Mouse (Mus musculus) layer of hippocampus, adult 8-10 months (tissue): Measurements from ENCODE around the gene Wfs1. TPM values are rescaled to one million over a fixed set of nuclear protein-coding genes. Genes with fewer than 3 reads are reported as not detected.
"Not testable (repeated sequence)": the region's sequence is repeated elsewhere in the genome, so short reads cannot be mapped to it uniquely, and the experiment has no call there.

Source experiments
- DNase-seq, 2 experiments: peaks; one replicate each; pipeline ENCODE4 v3.0.0; 2022; ENCODE audit warnings: low spot score in 2 of 2
- total RNA-seq, 4 experiments: library from RNA; stranded (reverse); gene quantifications; 2 replicates each; pipeline ENCODE4 v1.2.4; 2022

Wfs1 gene
- total RNA-seq, result 100 to 1,000 TPM; 141 to 176 (median 159) TPM

DNA sequence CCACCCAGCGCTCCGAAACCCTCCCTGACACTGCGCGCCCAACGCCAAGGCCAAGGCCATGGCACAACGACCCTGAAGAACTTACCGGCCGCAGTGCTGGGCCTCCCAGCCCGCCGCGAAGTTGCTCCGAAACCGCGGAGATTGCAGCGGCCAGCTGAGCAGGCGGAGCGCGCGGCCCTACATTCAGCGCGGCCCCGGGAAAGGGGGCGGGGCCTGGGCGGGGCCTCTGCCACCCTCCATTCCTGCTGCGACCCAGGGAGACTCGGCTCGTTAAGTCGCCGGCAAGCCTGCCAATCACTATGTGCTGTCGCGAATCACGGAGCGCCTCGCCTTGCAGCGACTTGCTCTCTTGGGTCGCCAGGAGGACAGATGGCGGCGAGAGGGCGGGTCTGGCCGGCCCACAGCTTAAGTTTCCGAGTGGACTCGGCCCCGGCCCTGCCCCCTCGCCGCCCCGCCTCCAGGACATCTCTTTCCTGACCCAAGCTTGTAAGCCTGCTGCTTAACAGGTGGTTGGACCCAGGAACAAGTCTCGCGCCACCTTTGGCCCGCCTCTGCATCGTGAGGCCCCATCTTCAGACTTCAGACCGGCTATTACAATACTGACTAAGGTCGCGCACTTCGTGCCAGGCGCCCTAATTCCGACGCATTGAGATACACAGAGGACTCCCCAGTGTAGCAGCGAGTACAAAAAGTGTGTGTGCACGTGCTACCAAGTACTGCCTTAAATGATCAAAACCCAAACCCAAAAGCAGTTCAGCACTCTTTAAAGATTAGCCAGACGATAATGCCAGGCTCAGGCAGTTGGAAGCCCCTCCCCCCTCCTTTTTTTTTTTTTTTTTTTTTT, at the start of gene Wfs1:
TSS of gene Wfs1 (minus strand) at position 425 of the 844 bp plus-strand sequence.
- DNase-seq, result peak; percentile 95 to 96

DNA sequence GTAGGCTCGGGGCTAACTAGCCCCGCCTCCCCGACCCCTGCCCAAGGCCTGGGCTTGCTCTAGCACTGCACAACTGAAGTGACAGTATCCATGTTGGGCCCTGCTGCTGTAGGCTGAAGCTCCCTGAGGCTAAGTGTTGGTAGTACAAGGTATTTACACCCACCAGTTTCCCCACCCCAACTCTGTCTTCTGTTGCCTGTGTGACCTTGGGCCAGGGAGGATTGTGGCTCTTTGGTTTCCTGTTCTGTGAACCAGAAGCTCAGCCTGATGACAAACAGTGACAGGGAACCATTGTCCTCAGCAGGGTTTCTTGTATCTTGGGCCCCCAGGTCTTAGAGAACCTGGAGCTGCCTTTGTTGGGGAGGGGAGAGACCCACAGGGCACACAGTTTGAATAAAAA, 47.9 kb upstream of the Wfs1 start:
- DNase-seq, result no peak

DNA sequence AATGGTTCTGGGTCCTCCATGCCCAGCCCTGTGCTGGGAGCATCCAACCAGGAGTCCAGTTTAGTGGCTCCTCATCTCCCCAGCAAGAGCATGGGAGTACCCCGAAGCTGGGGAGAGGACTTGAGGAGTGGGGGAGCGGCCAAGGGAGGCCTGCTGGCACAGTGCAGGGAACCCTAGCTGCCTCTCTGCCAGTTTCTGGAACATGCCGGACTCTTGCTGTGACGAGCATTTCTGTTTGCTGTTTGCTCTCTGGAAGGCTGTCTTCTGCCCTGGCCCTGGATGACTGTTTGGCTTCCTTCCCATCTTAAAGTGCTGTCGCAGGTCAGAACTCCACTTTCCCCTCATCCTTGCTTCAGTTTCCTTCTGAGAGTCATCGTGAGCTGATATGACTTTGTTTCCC, 46.9 kb upstream of the Wfs1 start:
- DNase-seq, result peak; percentile 43 to 52

DNA sequence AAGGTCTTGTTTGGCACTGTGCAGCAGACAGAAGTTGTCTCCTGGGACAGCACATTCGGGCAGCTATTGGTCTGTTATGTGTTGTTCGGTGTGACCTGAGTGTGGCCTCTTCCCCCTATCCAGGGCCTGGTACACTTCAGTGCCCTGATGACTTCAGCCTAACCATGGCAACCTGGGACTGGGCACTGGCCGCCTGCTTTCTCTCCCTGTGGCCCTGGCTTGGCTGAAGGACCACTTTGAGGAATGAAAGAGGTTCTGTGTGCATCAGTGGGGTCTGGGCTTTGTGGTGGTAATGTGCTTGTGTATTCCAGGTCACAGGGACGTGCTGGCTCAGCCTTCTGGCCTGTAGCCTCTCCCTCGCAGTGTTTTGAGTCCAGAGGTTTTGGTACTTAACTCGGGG, 46.2 kb upstream of the Wfs1 start:
- DNase-seq, result peak; percentile 66 to 85

DNA sequence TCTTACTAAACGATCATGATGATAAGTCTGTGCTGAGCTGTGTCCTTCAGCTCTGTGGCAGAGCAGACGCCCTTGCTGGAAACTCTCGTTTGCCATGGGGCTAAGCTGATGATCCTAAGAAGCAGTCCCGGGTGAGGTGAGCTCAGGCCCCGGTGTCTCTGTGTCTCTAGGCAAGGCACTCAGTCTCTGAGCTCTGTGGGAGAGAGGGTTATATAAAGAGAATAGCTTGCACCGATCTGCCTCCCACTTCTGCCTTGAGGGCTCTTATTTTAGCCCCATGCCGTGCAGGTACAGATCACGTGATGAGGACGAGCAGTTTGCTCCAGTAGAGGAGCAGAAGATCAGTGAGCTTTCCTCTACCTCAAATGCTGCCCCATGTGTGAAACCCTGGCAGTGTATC, 41.7 kb upstream of the Wfs1 start:
- DNase-seq, result no peak

DNA sequence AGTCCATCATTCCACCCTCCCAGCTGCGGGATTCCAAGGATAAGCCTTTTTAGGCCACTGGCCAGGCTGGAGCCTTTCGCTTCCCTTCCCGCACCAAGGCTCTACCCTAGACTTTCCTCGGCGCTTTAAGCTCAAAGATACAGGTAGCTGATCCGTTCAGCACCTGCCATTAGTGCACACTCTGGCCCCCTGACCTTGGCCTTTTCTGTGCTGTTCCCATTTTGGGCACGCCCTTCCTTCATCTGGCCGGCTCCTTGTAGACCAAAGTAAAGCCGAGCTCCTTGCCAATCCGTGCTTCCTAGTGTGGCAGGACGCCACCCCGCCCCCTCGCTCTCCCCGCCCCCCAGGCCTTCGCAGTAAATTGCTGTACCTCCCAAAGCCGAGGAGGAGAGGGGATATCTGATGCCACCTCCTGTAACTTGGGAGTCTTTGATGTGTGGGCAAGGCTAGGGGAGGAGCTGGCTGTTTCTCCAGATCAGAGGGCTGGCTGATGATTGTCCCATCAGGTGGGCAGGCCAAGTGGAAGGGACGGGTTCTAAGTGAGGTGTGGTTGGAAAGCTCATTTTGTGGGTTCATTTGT, 40.4 kb upstream of the Wfs1 start:
- DNase-seq, result no peak

DNA sequence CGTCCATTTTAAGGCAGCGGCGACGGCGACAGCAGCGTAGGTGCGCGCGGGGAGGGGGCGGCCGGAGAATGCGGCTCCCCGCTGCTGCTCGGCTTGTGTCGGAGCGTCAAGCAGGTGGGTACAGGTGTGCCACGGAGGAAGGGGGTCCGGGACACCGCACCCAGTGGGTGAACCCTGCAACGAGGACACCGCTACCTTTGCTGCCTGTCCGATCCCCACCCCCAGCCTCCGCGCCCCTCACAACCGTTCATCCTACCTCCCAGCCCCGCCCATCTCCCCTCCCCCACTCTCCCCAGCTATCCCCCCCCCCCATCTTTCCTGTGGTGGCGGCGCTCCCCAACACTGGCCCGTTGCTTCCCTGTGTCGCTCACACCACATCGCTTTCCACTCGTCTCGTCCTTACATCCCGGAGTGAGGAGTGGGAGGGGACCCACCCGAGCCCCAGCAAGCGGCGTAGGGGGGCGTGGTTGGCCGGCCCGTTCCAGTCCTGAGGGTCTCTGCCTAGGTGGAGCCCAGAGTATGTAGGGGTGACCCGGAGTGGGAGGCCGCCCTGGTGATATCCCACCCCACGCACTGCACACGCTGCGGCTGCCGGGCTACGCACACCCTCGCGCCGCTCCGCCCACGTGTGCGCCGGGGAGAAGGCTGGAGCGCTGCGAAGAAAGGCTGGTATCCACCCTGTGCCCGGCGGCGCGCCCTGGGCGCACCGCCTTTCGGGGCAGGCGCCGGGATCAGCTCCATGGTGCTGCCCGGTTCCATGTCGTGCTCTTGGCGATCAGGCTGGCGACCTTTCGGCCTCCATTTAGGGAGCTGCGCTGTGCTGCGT, 39.7 kb upstream of the Wfs1 start:
- peak in 1 of 2 experiments; percentile 56 for DNase-seq

DNA sequence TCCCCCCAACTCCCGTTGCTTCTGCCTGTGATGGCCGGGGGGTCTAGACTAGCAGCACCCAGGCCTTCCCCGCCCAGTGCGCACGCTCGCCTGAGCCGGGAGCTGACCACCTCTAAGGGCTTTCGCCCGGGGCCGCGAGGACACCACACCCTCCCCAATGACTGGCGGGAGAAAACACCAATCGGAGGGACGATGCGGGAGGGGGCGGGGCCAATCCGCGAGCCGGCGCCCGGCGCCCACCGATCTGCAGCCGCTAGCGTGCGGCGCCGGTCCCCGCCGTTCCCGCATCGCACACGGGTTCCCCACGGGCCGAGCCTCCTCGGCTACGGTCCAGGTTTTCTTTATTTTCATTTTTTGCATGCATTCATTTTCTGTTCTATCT, 39.1 kb upstream of the Wfs1 start:
- DNase-seq, result peak; percentile 84 to 92

DNA sequence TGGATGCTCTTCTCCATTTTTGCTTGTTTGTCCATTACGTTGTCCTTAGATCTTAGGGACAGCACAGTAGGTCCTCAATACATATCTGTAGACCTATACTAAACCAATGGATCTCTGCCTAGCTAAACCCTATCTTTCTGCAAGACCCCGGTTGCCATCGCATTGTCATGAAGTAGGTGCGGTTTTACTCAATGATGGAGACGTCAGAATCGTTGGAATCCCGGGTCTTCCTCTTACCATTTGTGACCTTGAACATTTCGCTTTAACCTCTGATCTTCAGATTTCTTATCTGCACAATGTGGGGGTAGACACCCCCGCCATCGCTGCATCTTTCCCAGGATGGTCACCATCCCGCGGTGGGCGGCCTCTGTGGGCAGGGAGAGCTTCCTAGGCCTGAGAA, 38.7 kb upstream of the Wfs1 start:
- DNase-seq, result no peak

DNA sequence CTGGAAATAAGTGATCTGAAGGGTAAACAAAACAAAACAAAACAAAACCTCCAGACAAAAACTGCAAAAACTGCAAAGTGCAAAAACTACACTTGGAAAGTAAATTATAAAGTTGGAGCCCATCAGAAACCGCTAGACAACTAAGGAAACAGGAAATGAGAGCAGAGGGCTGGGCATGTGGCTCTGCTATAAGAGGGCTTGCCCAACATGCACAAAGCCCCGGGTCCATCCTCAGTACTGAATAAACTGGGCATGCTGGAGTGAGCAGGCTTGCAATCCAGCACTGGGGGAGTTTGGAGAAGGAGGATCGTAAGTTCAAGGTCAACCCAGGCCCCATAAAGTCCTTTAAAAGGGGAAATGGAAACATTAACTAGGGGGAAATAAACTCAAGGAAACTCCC, 28.2 kb upstream of the Wfs1 start:
- DNase-seq, result no peak

DNA sequence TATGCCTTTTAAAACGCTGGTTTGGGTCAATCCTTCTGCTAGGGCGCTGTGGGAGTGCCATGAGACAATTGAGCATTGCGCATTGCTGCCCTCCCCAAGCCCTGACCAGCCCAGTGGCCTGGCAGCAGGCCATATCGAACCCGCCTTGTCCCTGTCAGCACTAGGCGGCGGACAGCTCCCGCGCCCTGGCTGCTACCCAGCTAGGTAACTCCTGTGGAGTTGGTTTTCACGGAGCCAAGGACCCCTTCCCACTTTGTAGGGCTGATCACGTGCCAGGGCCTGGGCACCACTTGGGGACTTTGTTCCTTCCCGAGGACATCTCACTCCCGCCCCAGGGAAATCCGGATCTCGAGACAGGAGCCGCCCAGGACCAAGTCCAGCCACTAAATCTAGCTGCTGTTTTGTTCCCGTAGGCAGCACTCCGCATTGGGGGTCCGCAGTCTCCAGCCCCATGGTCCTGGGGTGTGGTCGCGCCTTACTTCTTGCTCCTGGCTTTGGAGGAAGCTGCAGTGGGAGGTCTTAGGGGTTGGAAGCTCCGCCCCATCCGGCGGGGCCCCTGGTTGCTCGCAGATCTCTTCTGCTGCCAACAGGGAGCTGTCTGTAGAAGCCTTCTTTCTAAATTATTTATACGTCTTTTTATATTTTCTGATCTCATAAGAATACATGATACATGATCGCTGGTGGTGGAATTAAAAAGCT, 26.8 kb upstream of the Wfs1 start:
- DNase-seq, result peak in 1 of 2 experiments; percentile 39

DNA sequence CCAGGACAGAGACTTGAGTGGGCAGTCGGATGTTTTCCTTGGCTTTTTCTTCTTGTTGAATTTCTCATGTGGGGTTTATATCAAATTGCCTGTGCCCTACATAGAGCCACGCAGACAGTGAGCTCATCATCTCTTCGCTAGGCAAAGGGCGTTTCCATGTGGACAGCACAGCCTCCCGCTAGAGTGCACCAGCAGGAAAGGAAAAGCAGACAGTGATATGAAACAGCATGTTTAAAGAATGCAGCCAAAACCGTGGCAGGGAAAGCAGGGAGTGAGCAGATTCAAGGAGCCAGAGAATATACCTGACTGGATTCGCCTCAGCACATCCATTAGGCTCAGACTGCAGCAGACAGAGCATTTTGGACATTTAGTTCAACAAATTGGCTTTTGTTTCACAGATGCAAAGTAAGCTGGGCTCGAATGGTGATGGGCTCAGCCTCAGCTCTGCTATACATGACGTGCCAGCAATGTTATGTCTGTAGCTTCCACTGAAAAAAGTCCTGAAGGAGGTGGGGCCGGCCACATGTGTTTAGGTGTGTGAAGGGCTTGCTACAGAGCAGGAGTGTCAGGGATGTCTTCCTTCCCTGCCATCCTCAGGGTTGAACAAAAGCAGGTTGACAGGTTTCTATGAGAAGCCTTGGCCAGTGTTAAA, 21.8 kb upstream of the Wfs1 start:
- peak in 1 of 2 experiments; percentile 69 for DNase-seq

DNA sequence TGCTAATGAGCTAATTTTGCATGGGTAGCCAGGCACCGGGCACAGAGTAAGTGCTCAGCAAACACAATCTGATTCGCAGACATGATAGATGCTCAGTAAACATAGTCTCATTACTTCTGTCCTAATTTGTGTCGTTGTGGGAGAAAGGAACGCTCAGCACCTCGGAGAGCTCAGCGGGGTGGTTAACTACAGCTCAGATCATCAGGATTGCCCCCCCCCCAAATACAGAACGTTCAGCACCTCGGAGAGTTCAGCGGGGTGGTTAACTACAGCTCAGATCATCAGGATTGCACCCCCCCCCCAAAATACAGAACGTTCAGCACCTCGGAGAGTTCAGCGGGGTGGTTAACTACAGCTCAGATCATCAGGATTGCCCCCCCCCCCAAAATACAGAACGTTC, 20.8 kb upstream of the Wfs1 start:
- DNase-seq, result not testable (repeated sequence)

DNA sequence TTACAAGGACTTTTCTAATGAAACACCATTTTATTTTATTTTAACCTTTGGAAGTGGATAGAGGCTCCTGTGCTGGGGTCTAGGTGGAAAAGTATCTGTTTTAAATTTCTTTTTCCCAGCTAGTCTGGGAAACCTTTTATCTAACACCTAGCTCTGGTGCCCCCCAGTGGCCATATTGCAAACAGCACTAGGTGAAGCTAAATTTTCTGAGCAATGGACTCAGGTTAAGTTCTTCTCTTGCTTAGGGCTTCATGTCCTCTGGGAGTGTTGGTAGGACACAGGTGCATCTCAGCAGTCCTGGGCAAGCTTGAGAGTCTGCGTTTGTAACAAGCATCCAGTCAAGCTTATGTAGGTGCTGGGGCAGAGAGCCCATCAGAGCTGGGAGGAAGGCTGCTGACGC, 13.0 kb upstream of the Wfs1 start:
- DNase-seq, result peak; percentile 60 to 87

DNA sequence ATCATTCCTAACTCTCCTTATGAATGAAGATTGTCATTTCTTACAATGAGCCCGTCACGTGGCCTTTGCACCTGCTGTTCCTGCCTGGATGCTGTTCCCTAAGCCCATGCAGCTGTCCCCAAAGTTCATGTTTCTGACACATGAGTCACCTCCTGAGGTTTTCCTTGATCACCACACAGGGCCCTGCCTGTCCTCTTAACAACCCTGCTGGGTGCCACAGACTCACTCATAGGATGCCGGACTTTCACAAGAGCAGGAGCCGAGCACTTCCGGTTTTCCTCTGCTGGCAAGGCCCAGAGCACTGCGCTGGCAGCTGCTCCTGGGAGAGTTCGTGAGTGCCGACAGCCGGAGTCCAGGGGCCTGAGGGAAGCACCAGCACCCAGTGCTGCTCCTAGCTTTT, 12.0 kb upstream of the Wfs1 start:
- no peak for DNase-seq

DNA sequence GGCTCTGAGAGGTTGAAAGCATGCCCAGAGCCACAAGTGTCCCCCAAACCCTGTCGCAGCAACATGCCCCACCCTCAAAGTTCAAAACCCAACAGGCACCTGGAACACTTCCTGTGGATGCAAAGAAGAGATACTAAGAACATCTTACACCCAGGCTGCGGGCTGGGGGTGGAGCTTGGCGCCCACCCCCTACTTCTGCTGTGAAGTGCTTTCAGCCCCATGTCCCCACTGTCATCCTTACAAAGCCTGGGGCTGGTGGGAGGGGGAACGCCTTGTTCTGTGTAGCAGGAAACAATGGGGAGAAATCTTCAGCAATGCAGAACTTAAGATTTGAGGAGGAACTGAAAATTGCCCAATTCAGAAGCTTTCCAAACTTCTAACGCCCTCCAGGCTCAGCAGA, 9.0 kb upstream of the Wfs1 start:
- no peak for DNase-seq

DNA sequence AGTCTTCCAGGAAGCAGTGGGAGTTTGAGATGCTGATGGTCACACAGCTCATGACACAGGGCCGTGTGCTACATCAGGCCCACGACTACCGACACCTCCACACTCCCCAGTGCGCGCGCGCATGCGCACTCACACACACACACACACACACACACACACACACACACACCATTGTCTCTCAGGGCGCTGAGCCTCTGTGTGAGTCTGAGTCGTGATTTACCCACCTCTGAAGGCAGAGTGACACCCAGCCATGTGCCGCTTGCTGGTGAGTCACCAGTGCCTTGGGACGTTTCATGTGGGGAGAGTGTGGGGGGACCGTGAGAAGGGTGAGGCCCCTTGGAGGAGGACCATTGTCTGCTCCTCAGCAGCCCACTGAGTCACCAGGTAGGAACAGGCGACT, 7.4 kb upstream of the Wfs1 start:
- DNase-seq, result no peak

DNA sequence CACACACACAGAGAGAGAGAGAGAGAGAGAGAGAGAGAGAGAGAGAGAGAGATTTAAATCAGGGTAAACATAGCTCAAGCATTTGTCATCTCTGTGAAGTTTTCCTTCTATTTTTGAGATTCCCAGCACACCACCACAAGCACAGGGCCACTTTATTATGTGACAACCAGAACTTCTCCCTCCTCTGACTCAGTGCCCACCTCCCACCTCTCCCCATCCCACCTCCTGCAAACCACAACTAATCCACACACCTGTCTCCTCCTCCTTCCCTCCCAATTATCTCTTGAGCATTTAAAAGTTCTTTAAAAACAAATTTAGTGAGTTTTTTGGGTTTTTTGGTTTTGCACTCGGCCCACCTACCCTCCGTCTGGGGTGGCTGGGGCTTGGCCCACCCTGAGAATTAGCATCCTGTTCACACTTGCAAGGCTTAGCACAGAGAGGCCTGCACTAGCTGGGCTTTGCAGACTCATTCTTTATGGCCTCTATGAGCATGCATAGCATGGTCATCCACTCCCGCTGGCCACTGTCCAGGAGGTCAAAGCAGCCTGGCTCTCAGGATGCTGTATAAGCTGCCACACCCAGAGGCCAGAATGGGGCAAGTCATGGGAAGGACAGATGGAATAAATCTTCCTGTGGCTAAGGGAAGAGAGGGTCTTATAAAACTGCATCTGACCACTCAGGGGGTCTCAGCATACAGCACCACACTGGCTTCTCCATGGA, 1.8 kb upstream of the Wfs1 start:
- no peak for DNase-seq

DNA sequence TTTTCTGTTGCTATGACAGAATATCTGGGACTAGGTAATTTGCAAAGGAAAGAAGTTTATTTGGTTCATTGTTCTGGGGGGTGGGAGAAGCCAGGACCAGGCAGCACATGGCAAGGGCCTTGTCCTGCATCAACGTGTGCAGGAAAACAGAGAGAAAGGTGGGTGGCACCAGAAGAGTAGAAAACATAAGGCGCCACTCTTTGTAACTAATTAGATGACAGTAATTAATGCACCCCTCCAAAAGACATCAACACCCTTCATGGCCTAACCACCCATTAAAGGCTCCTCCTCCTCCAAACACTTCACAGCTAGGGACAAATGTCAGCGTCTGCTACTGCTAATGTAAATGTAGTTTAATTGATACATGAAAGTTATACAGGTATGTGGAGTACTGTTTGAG, 1.2 kb upstream of the Wfs1 start:
- DNase-seq, result no peak

DNA sequence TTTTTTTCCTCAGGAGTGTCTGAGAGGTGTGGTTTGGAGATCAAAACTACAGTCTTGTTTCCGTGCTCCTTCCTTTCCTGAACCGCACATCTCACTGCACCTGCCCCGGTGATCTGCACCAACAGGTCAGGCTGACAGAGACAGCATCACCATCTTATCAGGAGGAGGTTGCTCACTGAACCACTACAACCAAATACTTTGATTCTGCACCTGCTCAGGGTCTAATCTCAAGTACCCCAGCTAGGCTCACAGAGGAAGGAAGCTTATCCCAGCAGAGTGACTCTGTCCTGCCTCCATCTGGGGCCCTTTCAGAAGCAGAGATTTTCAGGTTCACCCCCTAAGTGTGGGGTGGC, 596 bp upstream of the Wfs1 start:
- no peak for DNase-seq
